Mouse (Mus musculus): Measurements from ENCODE around the gene Pkn1. TPM values are rescaled to one million over a fixed set of nuclear protein-coding genes. Genes with fewer than 3 reads are reported as not detected.

Gene Pkn1
- total and polyA plus RNA-seq, 2 experiments from 2014 or later, result 21.7 to 71.2 TPM

GRCm38 (mm10) chr8:83697374-83698220 lies 1.4 kb downstream of the Pkn1 start:
- Histone ChIP-seq H3K27ac (ENCODE audit: low read depth, low read length) (peak overlapping the region; percentile 79), H3K4me2 (ENCODE audit: low read depth, low read length, poor library complexity, severe bottlenecking) (peak overlapping the region; percentile 91), H3K9ac (replicated peaks; ENCODE audit: low read length, poor library complexity, severe bottlenecking) (peak overlapping the region; percentile 95), H3K27me3 (ENCODE audit: insufficient read depth, low read length) (no peaks in the 10 kb centered on the region), H3K4me1 (ENCODE audit: insufficient read depth, low read length) (peaks cover 17% of the 10 kb centered on the region; the same call in 1 of the 2 replicates), H3K36me3 (ENCODE audit: insufficient read depth, low read length) (peaks cover 4% of the 10 kb centered on the region), H3K4me3 (ENCODE audit: low read depth, low read length) (peak overlapping the region; percentile 92), H3K9me3 (ENCODE audit: low read length) (no peaks in the 10 kb centered on the region)
- WGBS, result 53% methylated on average over 19 of the region's 19 CpGs
- DNase-seq (ENCODE audit: low spot score), result no peak
- 0 out of 2 replicates have a peak, but pooled peaks have one; percentile 13 for TF ChIP-seq CTCF (IDR thresholded peaks at IDR 0.05)
- ATAC-seq (ENCODE audit: low FRiP score), result peak; percentile 4; the same call in 1 of the 2 replicates

- no peak overlapping the region for H3K27ac ChIP-seq (ENCODE audit: low read depth, low read length)
These were observed 3.5 kb downstream of the Pkn1 start for GRCm38 (mm10) chr8:83695351-83696106.

GRCm38 (mm10) chr8:83694369-83695160 lies 4.4 kb downstream of the Pkn1 start:
- H3K4me1 ChIP-seq (ENCODE audit: insufficient read depth, low read length), result peaks cover 17% of the 10 kb centered on the region; the same call in 1 of the 2 replicates
- TF ChIP-seq CTCF (IDR thresholded peaks at IDR 0.05), result no peak
- H3K27me3 ChIP-seq (ENCODE audit: insufficient read depth, low read length), result no peaks in the 10 kb centered on the region
- H3K9me3 ChIP-seq (ENCODE audit: low read length), result no peaks in the 10 kb centered on the region
- peaks cover 29% of the 10 kb centered on the region for H3K36me3 ChIP-seq (ENCODE audit: insufficient read depth, low read length)
- H3K27ac ChIP-seq (ENCODE audit: low read depth, low read length), result no peak overlapping the region
- WGBS, result 87% methylated on average over 11 of the region's 11 CpGs
- no peak overlapping the region for H3K9ac ChIP-seq (replicated peaks; ENCODE audit: low read length, poor library complexity, severe bottlenecking)
- no peak for ATAC-seq (ENCODE audit: low FRiP score)
- no peak overlapping the region for H3K4me3 ChIP-seq (ENCODE audit: low read depth, low read length)
- H3K4me2 ChIP-seq (ENCODE audit: low read depth, low read length, poor library complexity, severe bottlenecking), result no peak overlapping the region
- DNase-seq (ENCODE audit: low spot score), result no peak

More at GRCm38 (mm10) chr8:83695351-83696106, 3.5 kb downstream of the Pkn1 start:
- Histone ChIP-seq H3K9ac (replicated peaks; ENCODE audit: low read length, poor library complexity, severe bottlenecking) (no peak overlapping the region), H3K4me2 (ENCODE audit: low read depth, low read length, poor library complexity, severe bottlenecking) (no peak overlapping the region), H3K27me3 (ENCODE audit: insufficient read depth, low read length) (no peaks in the 10 kb centered on the region), H3K4me3 (ENCODE audit: low read depth, low read length) (no peak overlapping the region), H3K9me3 (ENCODE audit: low read length) (no peaks in the 10 kb centered on the region), H3K4me1 (ENCODE audit: insufficient read depth, low read length) (peaks cover 17% of the 10 kb centered on the region; the same call in 1 of the 2 replicates), H3K36me3 (ENCODE audit: insufficient read depth, low read length) (peaks cover 24% of the 10 kb centered on the region)
- WGBS, result 87% methylated on average over 17 of the region's 17 CpGs
- TF ChIP-seq CTCF (IDR thresholded peaks at IDR 0.05), result no peak
- DNase-seq (ENCODE audit: low spot score) (no peak), ATAC-seq (ENCODE audit: low FRiP score) (no peak)

GRCm38 (mm10) chr8:83693609-83694236 lies 5.3 kb downstream of the Pkn1 start:
- H3K9ac ChIP-seq (replicated peaks; ENCODE audit: low read length, poor library complexity, severe bottlenecking), result no peak overlapping the region
- no peak for ATAC-seq (ENCODE audit: low FRiP score)

GRCm38 (mm10) chr8:83689264-83689663 lies 9.7 kb downstream of the Pkn1 start:
- no peak overlapping the region for H3K4me2 ChIP-seq (ENCODE audit: low read depth, low read length, poor library complexity, severe bottlenecking)
- WGBS, result 87% methylated on average over 6 of the region's 6 CpGs
- TF ChIP-seq CTCF (IDR thresholded peaks at IDR 0.05), result no peak
- no peak overlapping the region for H3K4me3 ChIP-seq (ENCODE audit: low read depth, low read length)
- no peaks in the 10 kb centered on the region for H3K4me1 ChIP-seq (ENCODE audit: insufficient read depth, low read length)
- no peak overlapping the region for H3K27ac ChIP-seq (ENCODE audit: low read depth, low read length)
- ATAC-seq (ENCODE audit: low FRiP score), result no peak
- no peaks in the 10 kb centered on the region for H3K9me3 ChIP-seq (ENCODE audit: low read length)
- DNase-seq (ENCODE audit: low spot score), result no peak
- H3K27me3 ChIP-seq (ENCODE audit: insufficient read depth, low read length), result no peaks in the 10 kb centered on the region
- H3K36me3 ChIP-seq (ENCODE audit: insufficient read depth, low read length), result peaks cover 40% of the 10 kb centered on the region
- H3K9ac ChIP-seq (replicated peaks; ENCODE audit: low read length, poor library complexity, severe bottlenecking), result no peak overlapping the region

More at GRCm38 (mm10) chr8:83693609-83694236, 5.3 kb downstream of the Pkn1 start:
- H3K4me3 ChIP-seq (ENCODE audit: low read depth, low read length), result no peak overlapping the region
- no peak for TF ChIP-seq CTCF (IDR thresholded peaks at IDR 0.05)
- H3K27ac ChIP-seq (ENCODE audit: low read depth, low read length), result no peak overlapping the region
- DNase-seq (ENCODE audit: low spot score), result no peak
- no peaks in the 10 kb centered on the region for H3K27me3 ChIP-seq (ENCODE audit: insufficient read depth, low read length)
- H3K9me3 ChIP-seq (ENCODE audit: low read length), result no peaks in the 10 kb centered on the region
- H3K4me1 ChIP-seq (ENCODE audit: insufficient read depth, low read length), result peaks cover 17% of the 10 kb centered on the region; the same call in 1 of the 2 replicates
- WGBS, result 89% methylated on average over 10 of the region's 10 CpGs
- H3K4me2 ChIP-seq (ENCODE audit: low read depth, low read length, poor library complexity, severe bottlenecking), result no peak overlapping the region
- peaks cover 31% of the 10 kb centered on the region for H3K36me3 ChIP-seq (ENCODE audit: insufficient read depth, low read length)

All from midbrain, postnatal 0 days (tissue).